Mouse (Mus musculus): ENCODE measurements around the gene Slc30a3. TPM values are rescaled to one million over a fixed set of nuclear protein-coding genes. Genes with fewer than 3 reads are reported as not detected.
"Not testable (repeated sequence)": the region's sequence is repeated elsewhere in the genome, so short reads cannot be mapped to it uniquely, and the experiment has no call there.

The Slc30a3 gene
- polyA plus RNA-seq, 1 experiment from 2014 or later: 0.37 TPM

DNA sequence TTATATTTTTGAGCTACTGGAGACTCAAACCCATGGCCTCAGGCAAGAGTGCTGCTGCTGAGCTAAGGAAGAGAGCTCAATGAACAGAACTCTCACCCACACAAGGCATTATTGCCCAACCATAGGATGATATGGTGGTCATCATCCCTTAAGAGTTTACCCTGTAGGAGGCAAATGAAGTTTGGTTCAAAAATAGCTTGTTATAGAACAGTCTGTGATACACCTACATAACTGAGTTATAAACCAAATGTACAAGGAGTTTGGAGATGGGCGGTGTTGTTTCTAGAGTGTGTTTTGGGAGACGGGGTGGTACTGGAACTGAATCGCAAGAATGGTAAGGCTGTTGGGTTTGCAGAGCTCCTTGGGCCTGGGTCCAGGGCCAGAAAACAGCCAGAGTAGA is 38.2 kb downstream of the Slc30a3 start:
- Histone ChIP-seq H3K9ac (no peak overlapping the region), H3K9me3 (no peaks in the 10 kb centered on the region), H3K27me3 (replicated peaks) (no peaks in the 10 kb centered on the region), H3K4me1 (no peaks in the 10 kb centered on the region), H3K27ac (no peak overlapping the region), H3K4me2 (no peak overlapping the region), H3K4me3 (replicated peaks) (no peak overlapping the region), H3K36me3 (peaks cover 75% of the 10 kb centered on the region)
- WGBS: 99% methylated on average over 3 of the region's 3 CpGs
- no peak for ATAC-seq (ENCODE audit: insufficient read depth, low FRiP score, low read depth)

- ATAC-seq (ENCODE audit: insufficient read depth, low FRiP score, low read depth): peak; percentile 3; the same call in 1 of the 2 replicates
- 15% methylated on average over 19 of the region's 19 CpGs for WGBS
- Histone ChIP-seq H3K4me2 (peak overlapping the region; percentile 85), H3K4me3 (replicated peaks) (peak overlapping the region; percentile 59), H3K9ac (peak overlapping the region; percentile 60), H3K9me3 (no peaks in the 10 kb centered on the region), H3K36me3 (peaks cover 17% of the 10 kb centered on the region), H3K4me1 (peaks cover 9% of the 10 kb centered on the region; the same call in 1 of the 2 replicates), H3K27ac (peak overlapping the region; percentile 63; the same call in 1 of the 2 replicates), H3K27me3 (replicated peaks) (no peaks in the 10 kb centered on the region)
Measured at GRCm38 (mm10) chr5:31055216-31056140, 52.6 kb downstream of the Slc30a3 start.

DNA sequence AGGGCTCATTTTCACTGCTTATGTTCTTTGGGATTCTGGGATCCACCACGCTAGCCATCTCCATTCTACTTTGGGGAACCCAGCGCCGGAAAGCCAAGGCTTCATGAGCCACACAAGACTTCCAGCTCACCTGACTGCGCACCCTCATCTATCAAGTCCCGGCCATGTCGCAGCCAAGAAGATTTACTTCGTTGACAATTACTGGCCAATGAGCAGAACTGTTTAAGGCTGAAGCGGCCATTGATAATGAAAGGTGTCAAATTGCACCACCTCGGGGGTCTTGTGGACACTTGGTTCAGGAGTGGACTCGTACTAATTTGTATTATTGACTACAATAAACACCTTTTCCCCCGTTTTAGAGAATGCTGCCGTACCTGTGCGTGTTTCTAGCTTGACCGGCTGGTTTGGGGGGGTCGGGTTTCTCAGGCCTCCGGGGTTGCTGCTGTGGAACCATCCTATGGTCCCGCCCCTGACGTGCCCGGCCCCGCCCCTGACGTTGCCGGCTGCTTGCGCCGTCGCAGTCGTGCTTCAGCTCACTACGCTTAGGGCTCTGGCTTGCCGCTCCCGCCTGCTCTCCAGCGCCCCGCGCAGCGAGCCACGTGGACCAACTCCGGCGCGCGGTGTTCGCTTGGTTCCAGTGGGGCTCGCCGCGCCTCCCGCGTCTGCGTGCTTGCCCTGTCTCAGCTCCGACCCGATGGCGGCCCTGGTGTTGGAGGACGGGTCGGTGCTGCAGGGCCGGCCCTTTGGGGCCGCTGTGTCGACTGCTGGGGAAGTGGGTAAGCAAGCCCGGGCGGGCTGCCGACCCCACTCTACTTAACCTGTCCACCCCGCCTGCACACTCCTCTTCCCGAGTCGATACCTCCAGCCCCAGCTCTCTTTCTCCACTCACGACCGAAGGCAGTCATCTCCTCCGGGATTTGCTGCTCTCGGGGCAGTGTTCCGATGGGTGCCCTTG is 53.5 kb downstream of the Slc30a3 start, which contains the start of gene Cad:
Gene Cad (plus strand): TSS at position 520 of the 955 bp plus-strand sequence.
- peak within 1 kb of the TSS; percentile 59 for H3K4me3 ChIP-seq (replicated peaks)
- no peaks in the 10 kb centered on the region for H3K9me3 ChIP-seq
- ATAC-seq (ENCODE audit: insufficient read depth, low FRiP score, low read depth): peak; percentile 98
- peak within 1 kb of the TSS; percentile 60 for H3K9ac ChIP-seq
- H3K27me3 ChIP-seq (replicated peaks): no peaks in the 10 kb centered on the region
- H3K36me3 ChIP-seq: peaks cover 12% of the 10 kb centered on the region
- H3K4me1 ChIP-seq: peaks cover 13% of the 10 kb centered on the region; the same call in 1 of the 2 replicates
- H3K4me2 ChIP-seq: peak within 1 kb of the TSS; percentile 85
- 1% methylated on average over 64 of the region's 64 CpGs for WGBS
- peak within 1 kb of the TSS; percentile 74 for H3K27ac ChIP-seq

- WGBS: 49% methylated on average over 4 of the region's 4 CpGs
- Histone ChIP-seq H3K4me3 (replicated peaks) (peak overlapping the region; percentile 59), H3K4me2 (peak overlapping the region; percentile 85), H3K27ac (peak overlapping the region; percentile 74), H3K4me1 (peaks cover 13% of the 10 kb centered on the region; the same call in 1 of the 2 replicates)
- not testable (repeated sequence) for H3K9ac ChIP-seq; ATAC-seq (ENCODE audit: insufficient read depth, low FRiP score, low read depth); H3K36me3 ChIP-seq; H3K27me3 ChIP-seq (replicated peaks); H3K9me3 ChIP-seq
Measured at GRCm38 (mm10) chr5:31053728-31054127, 54.3 kb downstream of the Slc30a3 start.

DNA sequence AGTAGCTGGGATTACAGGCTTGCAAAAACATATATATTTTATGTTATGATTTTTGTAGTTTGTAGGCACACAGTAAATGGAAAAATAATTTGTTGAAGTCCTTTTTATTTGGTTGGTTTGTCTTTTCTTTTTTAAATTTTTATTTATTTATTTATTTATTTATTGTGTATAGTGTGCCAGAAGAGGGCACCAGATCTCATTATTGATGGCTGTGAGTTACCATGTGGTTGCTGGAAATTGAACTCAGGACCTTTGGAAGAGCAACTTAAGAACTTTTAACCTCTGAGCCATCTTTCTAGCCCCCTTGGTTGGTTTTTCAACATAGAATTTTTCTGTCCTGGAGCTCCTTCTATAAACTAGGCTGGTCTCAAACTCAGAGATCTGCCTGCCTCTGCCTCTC is 57.6 kb downstream of the Slc30a3 start:
- no peak for ATAC-seq (ENCODE audit: insufficient read depth, low FRiP score, low read depth)
- Histone ChIP-seq H3K9ac (no peak overlapping the region), H3K36me3 (no peaks in the 10 kb centered on the region), H3K9me3 (no peaks in the 10 kb centered on the region), H3K27me3 (replicated peaks) (no peaks in the 10 kb centered on the region), H3K27ac (no peak overlapping the region), H3K4me2 (no peak overlapping the region), H3K4me1 (peaks cover 17% of the 10 kb centered on the region), H3K4me3 (replicated peaks) (no peak overlapping the region)

GRCm38 (mm10) chr5:31048763-31049641 is 59.0 kb downstream of the Slc30a3 start, which contains the start of gene Slc5a6:
TSS of gene Slc5a6 (minus strand) at chr5:31048924.
- WGBS: under 1% methylated on average over 23 of the region's 23 CpGs
- Histone ChIP-seq H3K9ac (peak within 1 kb of the TSS; percentile 75), H3K4me2 (peak within 1 kb of the TSS; percentile 80), H3K27ac (peak within 1 kb of the TSS; percentile 97), H3K4me3 (replicated peaks) (peak within 1 kb of the TSS; percentile 78), H3K36me3 (no peaks in the 10 kb centered on the region), H3K9me3 (no peaks in the 10 kb centered on the region), H3K27me3 (replicated peaks) (no peaks in the 10 kb centered on the region), H3K4me1 (peaks cover 15% of the 10 kb centered on the region)
- ATAC-seq (ENCODE audit: insufficient read depth, low FRiP score, low read depth): peak; percentile 41

DNA sequence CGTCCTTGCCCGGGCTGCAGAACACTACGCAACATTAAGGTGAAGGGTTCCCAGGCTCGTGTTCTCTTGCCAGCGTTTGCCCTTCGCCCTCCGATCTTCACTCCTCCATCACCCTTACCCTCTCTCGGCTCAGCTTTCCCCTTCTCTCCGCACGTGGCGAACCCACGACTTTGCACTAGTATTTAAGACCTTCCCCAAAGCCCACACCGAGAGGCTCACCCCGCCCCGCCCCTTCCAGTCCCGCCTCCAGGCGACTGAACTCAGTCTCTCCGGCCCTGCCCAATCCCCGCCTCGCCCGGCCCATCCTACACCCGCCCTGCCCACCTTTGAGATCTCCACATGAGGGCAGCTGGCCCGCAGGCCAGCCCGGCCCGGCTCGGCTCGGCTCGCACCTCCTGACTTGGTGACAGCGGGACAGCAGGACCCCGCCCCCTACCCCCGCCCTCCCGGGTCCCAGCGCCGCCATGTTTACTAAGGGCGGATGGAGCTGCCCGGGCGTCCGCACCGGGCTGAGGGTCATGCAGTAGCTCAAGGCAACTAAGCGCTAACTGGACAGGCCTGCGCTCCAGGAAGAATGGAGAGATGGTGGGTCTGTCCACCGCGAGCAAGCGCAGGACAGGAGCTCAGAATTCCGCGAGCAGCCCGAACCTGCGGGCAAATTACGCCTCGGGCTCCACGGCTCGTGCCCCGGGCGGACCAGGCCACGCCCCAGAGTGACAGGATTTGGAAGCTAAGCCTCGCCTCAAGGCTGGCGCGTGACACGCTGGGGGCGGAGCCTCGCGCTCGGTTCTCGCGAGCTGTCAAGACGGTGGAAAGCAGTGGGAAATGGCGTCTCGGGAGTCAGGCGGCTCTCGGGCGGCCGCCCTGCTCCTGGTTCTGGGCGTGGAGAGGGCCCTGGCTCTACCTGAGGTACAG is 59.9 kb downstream of the Slc30a3 start, which contains the start of gene Atraid:
Gene Atraid (plus strand): TSS at position 465 of the 915 bp plus-strand sequence.
- Histone ChIP-seq H3K9me3 (no peaks in the 10 kb centered on the region), H3K9ac (peak within 1 kb of the TSS; percentile 75), H3K27me3 (replicated peaks) (no peaks in the 10 kb centered on the region), H3K27ac (peak within 1 kb of the TSS; percentile 97), H3K4me1 (peaks cover 12% of the 10 kb centered on the region), H3K4me2 (peak within 1 kb of the TSS; percentile 80), H3K4me3 (replicated peaks) (peak within 1 kb of the TSS; percentile 78), H3K36me3 (no peaks in the 10 kb centered on the region)
- WGBS: 0% methylated on average over 72 of the region's 73 CpGs
- ATAC-seq (ENCODE audit: insufficient read depth, low FRiP score, low read depth): peak; percentile 97

DNA sequence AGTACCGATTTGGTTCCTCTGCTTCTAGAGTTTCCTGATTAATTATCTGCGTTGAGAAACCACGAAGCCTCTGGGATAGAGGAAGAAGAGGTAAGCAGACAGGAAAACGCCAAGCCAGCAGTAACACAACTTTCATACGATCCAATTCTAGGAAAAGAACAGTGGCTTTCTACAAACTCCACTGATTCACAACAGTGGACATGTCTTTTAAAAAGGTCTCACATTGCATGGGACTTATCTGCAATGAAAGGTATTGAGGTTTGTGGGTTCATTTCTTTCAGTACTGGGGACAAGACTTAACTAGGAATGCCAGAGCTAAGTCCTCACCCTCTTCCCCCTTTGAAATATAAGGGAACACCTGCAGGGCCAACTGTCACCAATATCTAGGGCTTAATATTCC is 61.0 kb downstream of the Slc30a3 start:
- Histone ChIP-seq H3K9me3 (no peaks in the 10 kb centered on the region), H3K27me3 (replicated peaks) (no peaks in the 10 kb centered on the region), H3K4me2 (peak overlapping the region; percentile 80), H3K4me3 (replicated peaks) (peak overlapping the region; percentile 78), H3K27ac (no peak overlapping the region), H3K4me1 (peaks cover 12% of the 10 kb centered on the region), H3K36me3 (no peaks in the 10 kb centered on the region), H3K9ac (peak overlapping the region; percentile 56; the same call in 1 of the 2 replicates)
- 67% methylated on average over 5 of the region's 5 CpGs for WGBS
- no peak for ATAC-seq (ENCODE audit: insufficient read depth, low FRiP score, low read depth)

DNA sequence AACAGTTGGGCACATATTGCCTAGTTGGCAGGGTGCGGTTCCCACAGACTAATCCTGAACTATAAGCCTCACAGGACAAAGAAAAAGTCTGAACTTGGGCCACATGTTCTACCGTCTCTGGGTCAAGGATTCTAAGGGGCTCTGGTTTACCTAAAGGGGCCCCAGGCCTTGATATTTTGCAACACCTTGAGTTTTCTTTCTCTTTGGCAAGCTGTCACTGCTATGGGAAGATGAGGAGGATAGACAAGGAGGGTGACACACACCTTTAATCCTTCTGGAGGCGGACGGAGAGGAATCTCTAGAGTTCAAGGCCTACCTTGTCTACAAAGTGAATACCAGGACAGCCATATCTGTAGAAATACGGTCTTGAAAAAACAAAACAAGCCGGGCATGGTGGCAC is 61.6 kb downstream of the Slc30a3 start:
- Histone ChIP-seq H3K27me3 (replicated peaks) (no peaks in the 10 kb centered on the region), H3K36me3 (no peaks in the 10 kb centered on the region), H3K4me2 (no peak overlapping the region), H3K4me3 (replicated peaks) (no peak overlapping the region), H3K4me1 (peaks cover 12% of the 10 kb centered on the region), H3K27ac (no peak overlapping the region), H3K9me3 (no peaks in the 10 kb centered on the region), H3K9ac (no peak overlapping the region)
- 91% methylated on average over 6 of the region's 6 CpGs for WGBS
- no peak for ATAC-seq (ENCODE audit: insufficient read depth, low FRiP score, low read depth)

DNA sequence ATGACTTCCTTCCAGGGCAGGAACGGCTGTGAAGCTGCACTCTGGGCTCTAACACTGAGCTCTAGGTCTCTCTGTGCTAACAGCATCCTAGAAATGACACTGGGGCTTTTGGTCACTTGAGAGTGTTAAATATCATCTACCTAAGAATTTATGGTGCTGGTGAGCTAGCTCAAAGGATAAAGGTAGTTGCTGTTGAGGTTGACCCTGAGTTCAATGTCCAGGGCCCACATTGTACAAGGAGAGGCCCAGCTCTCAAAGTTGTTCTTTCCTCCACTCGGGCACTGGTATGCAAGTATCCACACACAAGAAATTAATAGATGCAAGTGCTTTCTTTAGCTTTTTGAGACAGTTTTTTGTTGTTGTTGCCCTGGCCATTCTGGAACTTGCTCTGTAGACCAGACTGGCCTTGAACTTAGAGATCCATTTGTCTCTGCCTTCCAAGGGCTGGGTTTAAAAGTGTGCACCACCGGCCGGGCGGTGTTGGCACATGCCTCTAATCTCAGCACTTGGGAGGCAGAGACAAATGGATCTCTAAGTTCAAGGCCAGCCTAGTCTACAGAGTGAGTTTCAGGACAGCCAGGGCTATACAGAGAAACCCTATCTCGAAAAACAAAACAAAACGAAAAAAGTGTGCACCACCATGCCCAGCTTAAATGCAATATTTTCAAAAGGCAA is 69.7 kb downstream of the Slc30a3 start:
- no peak for ATAC-seq (ENCODE audit: insufficient read depth, low FRiP score, low read depth)
- Histone ChIP-seq H3K9me3 (no peaks in the 10 kb centered on the region), H3K4me3 (replicated peaks) (no peak overlapping the region), H3K4me1 (no peaks in the 10 kb centered on the region), H3K9ac (no peak overlapping the region), H3K36me3 (peaks cover 5% of the 10 kb centered on the region; the same call in 1 of the 2 replicates), H3K4me2 (no peak overlapping the region), H3K27me3 (replicated peaks) (no peaks in the 10 kb centered on the region), H3K27ac (no peak overlapping the region)
- WGBS: 85% methylated on average over 7 of the region's 7 CpGs

Data from stomach, embryonic 15.5 days (tissue).